Mouse (Mus musculus) kidney, adult 2 months (tissue): ENCODE measurements around the gene Mcm5.

Source experiments
- CTCF ChIP-seq: fragments of 200-500 bp; conservative IDR thresholded peaks from 2 replicates; pipeline ENCODE4 v1.5.1; 2011; ENCODE audit warnings: low read depth, mild to moderate bottlenecking, control low read depth, low read length, moderate library complexity, mixed read lengths; ENCODE audit not compliant: insufficient read depth, insufficient read length
- POLR2A ChIP-seq: fragments of 200-500 bp; IDR thresholded peaks from one replicate; pipeline ENCODE4 v1.6.1; 2011; ENCODE audit warnings: low read depth, low read length, control low read depth

DNA sequence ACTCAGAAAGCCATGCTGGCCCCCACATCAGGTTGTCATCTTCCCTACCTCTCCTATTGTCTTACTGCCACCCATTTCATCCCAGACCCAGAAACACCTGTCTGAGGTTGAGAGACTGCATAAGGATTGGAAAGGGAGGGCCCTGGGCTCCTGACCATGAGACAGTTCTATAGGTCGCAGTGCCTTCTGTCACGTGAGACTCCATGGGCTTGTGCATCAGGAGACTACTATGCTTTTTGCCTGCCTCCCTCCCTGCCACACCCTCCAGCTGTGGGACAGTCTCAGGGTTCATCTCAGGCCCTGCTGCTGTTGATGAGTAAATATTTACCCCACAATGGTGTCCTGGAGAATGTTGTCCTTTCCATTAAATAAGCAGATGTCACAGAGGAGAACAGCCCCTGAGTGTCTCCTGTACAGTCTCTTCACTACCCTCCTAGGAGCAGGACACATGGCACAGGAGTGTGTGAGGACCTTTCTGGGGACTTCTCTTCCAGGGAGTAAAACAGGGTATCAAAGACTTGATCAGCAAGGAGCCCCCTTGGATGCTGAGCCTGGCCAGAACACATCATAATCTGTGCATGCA, 46.5 kb downstream of the Mcm5 start:
- TF ChIP-seq CTCF (no peak), POLR2A (no peak)
